Mouse (Mus musculus) right cerebral cortex, postnatal 4 days (tissue): ENCODE data around the gene Stac3.

Source experiments
- DNase-seq: peaks from one replicate; pipeline ENCODE4 v3.0.0-alpha.2; 2022

The Stac3 gene

GRCm38 (mm10) chr10:127509837-127510701, 8.6 kb downstream of the Stac3 start:
- DNase-seq: no peak

- DNase-seq: no peak
These were observed 9.6 kb downstream of the Stac3 start for GRCm38 (mm10) chr10:127510895-127511617.

GRCm38 (mm10) chr10:127511634-127512306, 10.3 kb downstream of the Stac3 start:
- DNase-seq: peak; percentile 87

GRCm38 (mm10) chr10:127512307-127512666, 10.8 kb downstream of the Stac3 start:
- no peak for DNase-seq

- DNase-seq: peak; percentile 98
These were observed 11.3 kb downstream of the Stac3 start for GRCm38 (mm10) chr10:127512813-127513212.

GRCm38 (mm10) chr10:127513501-127514091, 12.1 kb downstream of the Stac3 start:
- DNase-seq: no peak

- no peak for DNase-seq
These were observed 12.7 kb downstream of the Stac3 start for GRCm38 (mm10) chr10:127514111-127514698.

- no peak for DNase-seq
These were observed 13.3 kb downstream of the Stac3 start, which contains the start of gene Ndufa4l2 for GRCm38 (mm10) chr10:127514764-127515163. Ndufa4l2 (plus strand) TSS chr10:127514967.

GRCm38 (mm10) chr10:127515271-127515982, 13.9 kb downstream of the Stac3 start:
- DNase-seq: no peak

- DNase-seq: no peak
These were observed 14.5 kb downstream of the Stac3 start for GRCm38 (mm10) chr10:127515983-127516459.

GRCm38 (mm10) chr10:127516576-127517260, 15.2 kb downstream of the Stac3 start:
- no peak for DNase-seq

GRCm38 (mm10) chr10:127517941-127518340, 16.5 kb downstream of the Stac3 start:
- DNase-seq: no peak

GRCm38 (mm10) chr10:127519041-127519701, 17.7 kb downstream of the Stac3 start:
- no peak for DNase-seq

- no peak for DNase-seq
These were observed 18.6 kb downstream of the Stac3 start for GRCm38 (mm10) chr10:127519903-127520713.

GRCm38 (mm10) chr10:127520714-127521357, 19.4 kb downstream of the Stac3 start:
- no peak for DNase-seq

GRCm38 (mm10) chr10:127521611-127522080, 20.2 kb downstream of the Stac3 start:
- DNase-seq: no peak

GRCm38 (mm10) chr10:127522088-127522581, 20.6 kb downstream of the Stac3 start, which contains the start of gene Shmt2:
Shmt2 (minus strand) TSS chr10:127522444.
- DNase-seq: peak; percentile 89

- DNase-seq: no peak
These were observed 23.3 kb downstream of the Stac3 start for GRCm38 (mm10) chr10:127524646-127525255.
